Mouse (Mus musculus) cerebellum, adult 2 months (tissue): Measurements from ENCODE around the gene Ndufs7.

Experiments
- CTCF ChIP-seq: fragments of 200-500 bp; IDR thresholded peaks from 2 replicates; pipeline ENCODE4 v1.5.1; 2011; ENCODE audit warnings: low read depth, mild to moderate bottlenecking, control low read depth, low read length, moderate library complexity, borderline replicate concordance; ENCODE audit not compliant: insufficient read depth
- POLR2A ChIP-seq: fragments of 200-500 bp; IDR thresholded peaks from 2 replicates; pipeline ENCODE4 v1.6.1; 2011; ENCODE audit warnings: low read length, control low read depth, borderline replicate concordance; ENCODE audit not compliant: insufficient read depth

GRCm38 (mm10) chr10:80242088-80242487, 6.8 kb upstream of the Ndufs7 start:
- no peak for TF ChIP-seq CTCF
- TF ChIP-seq POLR2A, result no peak
